Mouse (Mus musculus) bone marrow macrophage, adult 2 months (primary cell): ENCODE data around the gene Etv5.

Source experiments
- CTCF ChIP-seq: IDR thresholded peaks from 2 replicates; pipeline ENCODE4 v1.5.1; 2012; ENCODE audit warnings: low read depth, mild to moderate bottlenecking, low read length, moderate library complexity
- POLR2A ChIP-seq: IDR thresholded peaks from 2 replicates; pipeline ENCODE4 v1.6.1; 2012; ENCODE audit warnings: mild to moderate bottlenecking, low read depth, low read length, borderline replicate concordance

DNA sequence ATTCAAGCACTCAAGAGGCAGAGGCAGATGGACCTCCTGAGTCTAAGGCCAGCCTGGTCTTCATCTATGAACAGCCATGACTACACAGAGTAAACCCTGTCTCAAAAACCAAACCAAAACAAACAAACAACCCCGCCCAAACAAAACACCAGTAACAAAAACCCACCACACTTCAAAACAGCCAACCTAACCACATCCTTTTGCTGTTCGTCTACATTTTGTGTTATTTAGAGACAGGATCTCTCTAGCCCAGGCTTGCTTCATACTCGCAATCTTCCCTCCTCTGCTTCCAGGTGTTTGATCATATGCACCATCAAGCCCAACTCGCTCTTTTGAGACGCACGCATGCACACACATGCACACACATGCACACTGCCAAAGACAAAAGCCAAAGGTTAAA, 51.8 kb downstream of the Etv5 start:
- no peak for TF ChIP-seq CTCF
- TF ChIP-seq POLR2A, result no peak
